Mouse (Mus musculus): ENCODE data around the gene Trp53i13. TPM values are rescaled to one million over a fixed set of nuclear protein-coding genes. Genes with fewer than 3 reads are reported as not detected.

The Trp53i13 gene
- polyA plus RNA-seq, 1 experiment from 2014 or later: 23.5 TPM

GRCm38 (mm10) chr11:77490451-77490850, 25.3 kb downstream of the Trp53i13 start:
- no peak for ATAC-seq (ENCODE audit: extremely low read depth, insufficient number of reproducible peaks, low FRiP score, low TSS enrichment)
- peak overlapping the region; percentile 45; the same call in 1 of the 2 replicates for H3K9ac ChIP-seq
- WGBS: 67% methylated on average over 6 of the region's 6 CpGs
- no peaks in the 10 kb centered on the region for H3K9me3 ChIP-seq
- H3K27me3 ChIP-seq (replicated peaks): no peaks in the 10 kb centered on the region; the same call in 1 of the 2 replicates
- H3K4me1 ChIP-seq: peaks cover 77% of the 10 kb centered on the region
- 0 out of 2 replicates have a peak overlapping the region, but pooled peaks have one; percentile 94 for H3K27ac ChIP-seq (replicated peaks)
- H3K4me2 ChIP-seq: peak overlapping the region; percentile 97
- no peaks in the 10 kb centered on the region for H3K36me3 ChIP-seq
- H3K4me3 ChIP-seq: peak overlapping the region; percentile 86; the same call in 1 of the 2 replicates

GRCm38 (mm10) chr11:77489591-77490235, 26.1 kb downstream of the Trp53i13 start, which contains the start of gene Ankrd13b:
TSS of gene Ankrd13b (minus strand) at chr11:77489678.
- ATAC-seq (ENCODE audit: extremely low read depth, insufficient number of reproducible peaks, low FRiP score, low TSS enrichment): no peak
- Histone ChIP-seq H3K27ac (replicated peaks) (0 out of 2 replicates have a peak within 1 kb of the TSS, but pooled peaks have one; percentile 12), H3K4me3 (peak within 1 kb of the TSS; percentile 86), H3K4me1 (peaks cover 74% of the 10 kb centered on the region), H3K27me3 (replicated peaks) (no peaks in the 10 kb centered on the region; the same call in 1 of the 2 replicates), H3K36me3 (no peaks in the 10 kb centered on the region), H3K9me3 (no peaks in the 10 kb centered on the region), H3K9ac (peak within 1 kb of the TSS; percentile 91), H3K4me2 (peak within 1 kb of the TSS; percentile 97)
- whole genome bisulfite sequencing: under 1% methylated on average over 48 of the region's 87 CpGs

- Histone ChIP-seq H3K4me1 (peaks cover 70% of the 10 kb centered on the region), H3K9ac (peak overlapping the region; percentile 91), H3K27ac (replicated peaks) (no peak overlapping the region), H3K27me3 (replicated peaks) (no peaks in the 10 kb centered on the region; the same call in 1 of the 2 replicates), H3K9me3 (no peaks in the 10 kb centered on the region), H3K36me3 (no peaks in the 10 kb centered on the region), H3K4me3 (peak overlapping the region; percentile 86), H3K4me2 (peak overlapping the region; percentile 97)
- 4% methylated on average over 54 of the region's 55 CpGs for WGBS
- ATAC-seq (ENCODE audit: extremely low read depth, insufficient number of reproducible peaks, low FRiP score, low TSS enrichment): no peak
Measured at GRCm38 (mm10) chr11:77488771-77489581, 26.8 kb downstream of the Trp53i13 start.

- no peak for ATAC-seq (ENCODE audit: extremely low read depth, insufficient number of reproducible peaks, low FRiP score, low TSS enrichment)
- 67% methylated on average over 5 of the region's 5 CpGs for WGBS
- Histone ChIP-seq H3K36me3 (no peaks in the 10 kb centered on the region), H3K4me1 (peaks cover 68% of the 10 kb centered on the region), H3K4me2 (peak overlapping the region; percentile 7; the same call in 1 of the 2 replicates), H3K27ac (replicated peaks) (no peak overlapping the region), H3K4me3 (no peak overlapping the region), H3K9ac (0 out of 2 replicates have a peak overlapping the region, but pooled peaks have one; percentile 14), H3K27me3 (replicated peaks) (no peaks in the 10 kb centered on the region; the same call in 1 of the 2 replicates), H3K9me3 (no peaks in the 10 kb centered on the region)
Measured at GRCm38 (mm10) chr11:77486798-77487197, 29.0 kb downstream of the Trp53i13 start.

GRCm38 (mm10) chr11:77485229-77485628, 30.6 kb downstream of the Trp53i13 start:
- ATAC-seq (ENCODE audit: extremely low read depth, insufficient number of reproducible peaks, low FRiP score, low TSS enrichment): no peak
- no peak overlapping the region for H3K4me3 ChIP-seq
- H3K4me1 ChIP-seq: peaks cover 53% of the 10 kb centered on the region
- no peak overlapping the region for H3K4me2 ChIP-seq
- H3K36me3 ChIP-seq: no peaks in the 10 kb centered on the region
- 66% methylated on average over 6 of the region's 6 CpGs for WGBS
- H3K9ac ChIP-seq: no peak overlapping the region
- no peak overlapping the region for H3K27ac ChIP-seq (replicated peaks)
- no peaks in the 10 kb centered on the region; the same call in 1 of the 2 replicates for H3K27me3 ChIP-seq (replicated peaks)
- no peaks in the 10 kb centered on the region for H3K9me3 ChIP-seq

GRCm38 (mm10) chr11:77483510-77484255, 32.1 kb downstream of the Trp53i13 start:
- WGBS: 32% methylated on average over 11 of the region's 11 CpGs
- Histone ChIP-seq H3K9me3 (no peaks in the 10 kb centered on the region), H3K4me2 (no peak overlapping the region), H3K27ac (replicated peaks) (no peak overlapping the region), H3K4me1 (peaks cover 41% of the 10 kb centered on the region), H3K36me3 (no peaks in the 10 kb centered on the region), H3K4me3 (no peak overlapping the region), H3K27me3 (replicated peaks) (no peaks in the 10 kb centered on the region; the same call in 1 of the 2 replicates), H3K9ac (no peak overlapping the region)
- no peak for ATAC-seq (ENCODE audit: extremely low read depth, insufficient number of reproducible peaks, low FRiP score, low TSS enrichment)

GRCm38 (mm10) chr11:77483043-77483442, 32.7 kb downstream of the Trp53i13 start:
- Histone ChIP-seq H3K36me3 (no peaks in the 10 kb centered on the region), H3K27ac (replicated peaks) (no peak overlapping the region), H3K4me2 (no peak overlapping the region), H3K4me1 (peaks cover 35% of the 10 kb centered on the region), H3K9me3 (no peaks in the 10 kb centered on the region), H3K9ac (no peak overlapping the region), H3K4me3 (no peak overlapping the region), H3K27me3 (replicated peaks) (no peaks in the 10 kb centered on the region; the same call in 1 of the 2 replicates)
- WGBS: 55% methylated on average over 3 of the region's 3 CpGs
- no peak for ATAC-seq (ENCODE audit: extremely low read depth, insufficient number of reproducible peaks, low FRiP score, low TSS enrichment)

- H3K4me3 ChIP-seq: no peak overlapping the region
- H3K27ac ChIP-seq (replicated peaks): no peak overlapping the region
- no peak for ATAC-seq (ENCODE audit: extremely low read depth, insufficient number of reproducible peaks, low FRiP score, low TSS enrichment)
- H3K4me1 ChIP-seq: no peaks in the 10 kb centered on the region
- H3K27me3 ChIP-seq (replicated peaks): no peaks in the 10 kb centered on the region
- 85% methylated on average over 6 of the region's 6 CpGs for WGBS
- peaks cover 31% of the 10 kb centered on the region for H3K36me3 ChIP-seq
- no peak overlapping the region for H3K4me2 ChIP-seq
- H3K9me3 ChIP-seq: no peaks in the 10 kb centered on the region
- no peak overlapping the region for H3K9ac ChIP-seq
Measured at GRCm38 (mm10) chr11:77476895-77477294, 38.9 kb downstream of the Trp53i13 start.

GRCm38 (mm10) chr11:77476216-77476615, 39.6 kb downstream of the Trp53i13 start:
- Histone ChIP-seq H3K36me3 (peaks cover 38% of the 10 kb centered on the region), H3K4me3 (no peak overlapping the region), H3K9me3 (no peaks in the 10 kb centered on the region), H3K27me3 (replicated peaks) (peaks cover 6% of the 10 kb centered on the region; the same call in 1 of the 2 replicates), H3K4me2 (no peak overlapping the region), H3K27ac (replicated peaks) (no peak overlapping the region), H3K4me1 (no peaks in the 10 kb centered on the region), H3K9ac (no peak overlapping the region)
- WGBS: 86% methylated on average over 14 of the region's 14 CpGs
- no peak for ATAC-seq (ENCODE audit: extremely low read depth, insufficient number of reproducible peaks, low FRiP score, low TSS enrichment)

GRCm38 (mm10) chr11:77472775-77473174, 43.0 kb downstream of the Trp53i13 start:
- WGBS: 76% methylated on average over 16 of the region's 16 CpGs
- Histone ChIP-seq H3K4me2 (no peak overlapping the region), H3K9me3 (no peaks in the 10 kb centered on the region), H3K27me3 (replicated peaks) (peaks cover 24% of the 10 kb centered on the region), H3K4me1 (peaks cover 2% of the 10 kb centered on the region), H3K9ac (no peak overlapping the region), H3K36me3 (peaks cover 56% of the 10 kb centered on the region), H3K4me3 (no peak overlapping the region), H3K27ac (replicated peaks) (no peak overlapping the region)
- ATAC-seq (ENCODE audit: extremely low read depth, insufficient number of reproducible peaks, low FRiP score, low TSS enrichment): no peak

- Histone ChIP-seq H3K9me3 (no peaks in the 10 kb centered on the region), H3K9ac (no peak overlapping the region), H3K36me3 (peaks cover 56% of the 10 kb centered on the region), H3K4me1 (peaks cover 16% of the 10 kb centered on the region), H3K4me2 (no peak overlapping the region), H3K27ac (replicated peaks) (no peak overlapping the region), H3K4me3 (no peak overlapping the region), H3K27me3 (replicated peaks) (peaks cover 37% of the 10 kb centered on the region)
- no peak for ATAC-seq (ENCODE audit: extremely low read depth, insufficient number of reproducible peaks, low FRiP score, low TSS enrichment)
- WGBS: 70% methylated on average over 29 of the region's 29 CpGs
Measured at GRCm38 (mm10) chr11:77471407-77471806, 44.4 kb downstream of the Trp53i13 start.

Data from heart, embryonic 13.5 days (tissue).